Mouse (Mus musculus): Measurements from ENCODE around the gene Rbmxl1.

GRCm38 (mm10) chr8:78463941-78464340 is 44.8 kb downstream of the Rbmxl1 start:
- TF ChIP-seq CTCF (IDR thresholded peaks at IDR 0.05) (no peak), EP300 (IDR thresholded peaks at IDR 0.05) (no peak)
